Mouse (Mus musculus) erythroblast, embryonic 14.5 days (primary cell): Measurements from ENCODE around the gene Col6a2.

Experiments
- GATA1 ChIP-seq: IDR thresholded peaks from 2 replicates; pipeline ENCODE4 v1.6.1; 2012; ENCODE audit warnings: low read length, inconsistent platforms, mixed read lengths
- TAL1 ChIP-seq: IDR thresholded peaks from 3 replicates; pipeline ENCODE4 v1.6.1; 2012; ENCODE audit warnings: low read length, inconsistent platforms, mixed read lengths

DNA sequence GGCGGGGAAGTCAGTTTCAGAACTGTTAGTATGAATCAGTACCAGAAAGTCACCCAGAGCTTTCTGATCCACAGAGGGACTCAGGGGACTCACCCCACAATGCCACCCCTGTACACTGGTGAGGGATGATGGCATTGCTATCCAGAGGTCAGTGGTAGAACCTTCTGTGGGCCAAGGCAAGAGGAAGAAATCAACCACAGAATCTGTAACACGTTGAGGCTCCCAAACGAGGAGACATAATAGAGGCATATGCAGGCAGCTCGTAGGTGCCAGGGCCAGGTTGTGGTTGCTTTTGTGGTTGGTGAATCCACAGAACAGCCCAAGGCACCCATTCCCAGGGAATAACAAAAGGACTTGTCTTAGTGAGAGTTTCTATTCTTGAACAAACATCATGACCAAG, 22.3 kb upstream of the Col6a2 start:
- TF ChIP-seq GATA1 = no peak
- no peak for TF ChIP-seq TAL1
